Mouse (Mus musculus) forebrain, embryonic 14.5 days (tissue): ENCODE measurements at regions not wholly inside any gene's neighbourhood (a gene's known extent, or its start where the extent isn't known, plus 50 kb on each side); places are given as distances from the start of the nearest gene placed in this dataset.
"Not testable (repeated sequence)": the region's sequence is repeated elsewhere in the genome, so short reads cannot be mapped to it uniquely, and the experiment has no call there.

Experiments used
- ATAC-seq: fragments of 200-750 bp; cut with Nextera tagmentation; 2 replicates; pipeline ENCODE4 v1.8.0; 2017; ENCODE audit warnings: mild to moderate bottlenecking, moderate library complexity
- DNase-seq: peaks from one replicate; pipeline ENCODE4 v3.0.0-alpha.2; 2015; ENCODE audit warnings: low spot score
- H3K27ac ChIP-seq: fragments of 300-500 bp; sonication (generic); 2 replicates; pipeline ENCODE4 v1.5.1; 2014; ENCODE audit warnings: low read depth, mild to moderate bottlenecking, control low read depth, low read length, moderate library complexity
- H3K27me3 ChIP-seq: fragments of 300-500 bp; sonication (generic); replicated peaks from 2 replicates; pipeline ENCODE4 v1.6.1; 2014; ENCODE audit warnings: low read length, control low read depth, mixed read lengths; ENCODE audit not compliant: control insufficient read depth, insufficient read depth
- H3K36me3 ChIP-seq: fragments of 300-500 bp; sonication (generic); 2 replicates; pipeline ENCODE4 v1.6.1; 2014; ENCODE audit warnings: low read length, control low read depth; ENCODE audit not compliant: control insufficient read depth, insufficient read depth
- H3K4me1 ChIP-seq: fragments of 300-500 bp; sonication (generic); 2 replicates; pipeline ENCODE4 v1.6.1; 2014; ENCODE audit warnings: antibody characterized with exemption, low read length, control low read depth; ENCODE audit not compliant: control insufficient read depth, insufficient read depth
- H3K4me2 ChIP-seq: fragments of 300-500 bp; sonication (generic); 2 replicates; pipeline ENCODE4 v1.6.1; 2014; ENCODE audit warnings: mild to moderate bottlenecking, control low read depth, low read length
- H3K4me3 ChIP-seq: fragments of 300-500 bp; sonication (generic); 2 replicates; pipeline ENCODE4 v1.5.1; 2014; ENCODE audit warnings: low read depth, low read length, control low read depth
- H3K9ac ChIP-seq: fragments of 300-500 bp; sonication (generic); 2 replicates; pipeline ENCODE4 v1.6.1; 2014; ENCODE audit warnings: mild to moderate bottlenecking, low read length, control low read depth, moderate library complexity
- H3K9me3 ChIP-seq: fragments of 300-500 bp; sonication (generic); replicated peaks from 2 replicates; pipeline ENCODE4 v1.6.1; 2016; ENCODE audit warnings: low read length, control low read depth, mixed read lengths; ENCODE audit not compliant: control insufficient read depth
- WGBS: fragments of 180-500 bp; shearing (Covaris S2); extraction: QIAGEN DNeasy Blood & Tissue Kit; methylation state at CpG from one replicate; pipeline ENCODE4 v1.1.7; 2014; 5-methylcytosine and 5-hydroxymethylcytosine counted together

GRCm38 (mm10) chrX:166809165-166809564 is 223.6 kb upstream of the Egfl6 start:
- H3K9ac ChIP-seq: no peak overlapping the region
- 48% methylated on average over 3 of the region's 3 CpGs for WGBS
- ATAC-seq (peak; percentile 73), DNase-seq (peak; percentile 78)
- H3K4me1 ChIP-seq: no peaks in the 10 kb centered on the region
- H3K4me3 ChIP-seq: no peak overlapping the region
- no peaks in the 10 kb centered on the region for H3K36me3 ChIP-seq
- H3K27ac ChIP-seq: no peak overlapping the region
- H3K4me2 ChIP-seq: no peak overlapping the region
- no peaks in the 10 kb centered on the region for H3K9me3 ChIP-seq
- no peaks in the 10 kb centered on the region for H3K27me3 ChIP-seq

DNA sequence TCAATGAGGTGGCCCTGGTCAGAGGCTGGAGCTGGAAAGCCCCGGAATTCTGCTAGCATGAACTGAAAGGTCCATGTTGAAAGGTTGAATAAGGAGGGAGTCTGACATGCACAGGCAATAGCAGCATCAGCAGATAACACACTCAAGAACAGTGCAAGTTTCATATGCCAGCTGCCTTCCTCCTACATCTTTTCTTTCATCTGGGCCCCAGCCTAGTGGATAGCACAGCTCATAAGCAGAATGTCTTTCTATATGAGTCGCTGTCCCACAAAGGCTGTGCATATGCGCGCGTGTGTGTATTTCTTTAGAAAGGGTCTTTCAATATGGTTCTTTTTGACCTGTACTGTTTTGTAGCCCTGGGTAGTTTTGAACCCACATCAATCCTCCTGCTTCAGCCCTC is 222.7 kb upstream of the Egfl6 start:
- no peaks in the 10 kb centered on the region for H3K27me3 ChIP-seq
- no peak overlapping the region for H3K4me2 ChIP-seq
- ATAC-seq (no peak), DNase-seq (no peak)
- no peaks in the 10 kb centered on the region for H3K4me1 ChIP-seq
- no peaks in the 10 kb centered on the region for H3K36me3 ChIP-seq
- H3K4me3 ChIP-seq: no peak overlapping the region
- no peak overlapping the region for H3K9ac ChIP-seq
- H3K9me3 ChIP-seq: no peaks in the 10 kb centered on the region
- 82% methylated on average over 5 of the region's 5 CpGs for WGBS
- H3K27ac ChIP-seq: no peak overlapping the region

DNA sequence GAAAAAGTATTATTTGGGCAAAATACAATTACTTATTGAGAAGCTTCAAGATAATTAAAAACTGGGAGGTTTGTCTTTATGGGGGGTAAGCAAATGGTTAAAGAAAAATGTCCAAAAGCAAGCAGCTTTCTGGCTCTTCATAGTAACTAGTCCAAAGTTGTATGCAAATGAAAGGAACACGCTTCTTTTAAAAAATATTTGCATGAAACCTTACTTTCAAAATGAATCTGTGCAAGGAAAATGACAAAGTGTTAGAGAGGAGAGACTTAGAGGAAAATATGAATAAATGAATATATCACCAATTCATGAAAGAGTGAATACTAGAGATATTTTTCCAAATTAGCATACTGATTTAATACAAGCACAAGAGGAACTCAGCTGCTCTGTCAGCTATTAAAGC is 220.4 kb upstream of the Egfl6 start:
- H3K27me3 ChIP-seq: no peaks in the 10 kb centered on the region
- no peaks in the 10 kb centered on the region for H3K4me1 ChIP-seq
- no peak overlapping the region for H3K4me2 ChIP-seq
- peak; percentile 14 for DNase-seq
- H3K9me3 ChIP-seq: no peaks in the 10 kb centered on the region
- H3K27ac ChIP-seq: 0 out of 2 replicates have a peak overlapping the region, but pooled peaks have one; percentile 23
- no peak for ATAC-seq
- no peak overlapping the region for H3K9ac ChIP-seq
- no peak overlapping the region for H3K4me3 ChIP-seq
- 56% methylated on average over 1 of the region's 1 CpGs for WGBS
- no peaks in the 10 kb centered on the region for H3K36me3 ChIP-seq

- Histone ChIP-seq H3K4me2 (no peak overlapping the region), H3K9me3 (no peaks in the 10 kb centered on the region), H3K9ac (no peak overlapping the region), H3K4me3 (no peak overlapping the region), H3K36me3 (no peaks in the 10 kb centered on the region), H3K27ac (peak overlapping the region; percentile 23; the same call in 1 of the 2 replicates), H3K4me1 (no peaks in the 10 kb centered on the region), H3K27me3 (no peaks in the 10 kb centered on the region)
- 53% methylated on average over 4 of the region's 4 CpGs for WGBS
- ATAC-seq (peak; percentile 60), DNase-seq (peak; percentile 47)
Measured at GRCm38 (mm10) chrX:166805480-166805879, 220.0 kb upstream of the Egfl6 start.

DNA sequence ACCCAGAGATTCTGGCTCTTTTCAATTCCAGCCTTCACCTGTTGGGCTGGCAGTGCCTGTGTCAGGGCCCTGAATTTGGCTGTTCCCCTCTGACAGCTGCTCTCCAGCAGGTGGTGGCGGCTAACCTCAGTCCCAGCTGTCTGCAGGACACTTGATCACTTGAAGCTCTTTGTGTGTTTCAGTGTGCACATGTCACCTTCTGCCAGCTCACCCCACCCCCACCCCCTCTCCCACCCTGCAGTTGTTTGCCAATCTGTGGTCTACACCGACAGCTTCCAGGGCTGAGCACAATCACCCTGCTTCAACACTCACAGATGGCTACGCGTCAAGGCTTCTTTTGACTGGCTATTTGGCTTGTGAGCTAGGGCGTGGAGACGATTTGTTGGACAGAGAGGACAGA is 217.7 kb upstream of the Egfl6 start:
- no peak overlapping the region for H3K9ac ChIP-seq

DNA sequence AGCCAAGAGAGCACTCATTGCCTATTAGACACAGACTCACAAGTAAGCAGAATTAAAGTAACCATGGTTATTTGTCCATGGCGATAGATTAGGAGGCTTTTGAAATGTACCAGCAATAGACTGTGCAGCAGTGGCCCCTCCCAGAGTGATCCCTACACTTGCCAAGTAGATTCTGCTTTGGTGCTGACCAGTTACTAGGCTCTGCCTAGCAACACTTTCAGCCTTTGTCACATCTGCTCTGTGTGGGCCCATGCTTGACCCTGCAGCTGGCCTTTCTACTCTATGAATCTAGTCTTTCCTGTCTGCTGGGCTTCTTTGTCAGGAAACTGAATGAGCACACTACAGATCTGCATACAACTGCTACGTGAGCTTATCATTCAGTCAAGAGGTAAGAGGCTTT is 215.5 kb upstream of the Egfl6 start:
- 66% methylated on average over 2 of the region's 2 CpGs for WGBS
- no peak for DNase-seq
- ATAC-seq: no peak; the same call in 1 of the 2 replicates
- no peak overlapping the region for H3K4me2 ChIP-seq
- H3K27ac ChIP-seq: no peak overlapping the region
- no peaks in the 10 kb centered on the region for H3K9me3 ChIP-seq
- H3K4me1 ChIP-seq: no peaks in the 10 kb centered on the region
- H3K27me3 ChIP-seq: no peaks in the 10 kb centered on the region
- no peak overlapping the region for H3K9ac ChIP-seq
- no peaks in the 10 kb centered on the region for H3K36me3 ChIP-seq
- H3K4me3 ChIP-seq: no peak overlapping the region

More for the DNA sequence above, 217.7 kb upstream of the Egfl6 start:
- no peaks in the 10 kb centered on the region for H3K27me3 ChIP-seq
- H3K9me3 ChIP-seq: no peaks in the 10 kb centered on the region
- H3K27ac ChIP-seq: peak overlapping the region; percentile 52; the same call in 1 of the 2 replicates
- no peak overlapping the region for H3K4me3 ChIP-seq
- peak; percentile 76 for DNase-seq
- peak; percentile 89 for ATAC-seq
- no peaks in the 10 kb centered on the region for H3K36me3 ChIP-seq
- 37% methylated on average over 6 of the region's 6 CpGs for WGBS
- H3K4me1 ChIP-seq: no peaks in the 10 kb centered on the region
- H3K4me2 ChIP-seq: no peak overlapping the region

DNA sequence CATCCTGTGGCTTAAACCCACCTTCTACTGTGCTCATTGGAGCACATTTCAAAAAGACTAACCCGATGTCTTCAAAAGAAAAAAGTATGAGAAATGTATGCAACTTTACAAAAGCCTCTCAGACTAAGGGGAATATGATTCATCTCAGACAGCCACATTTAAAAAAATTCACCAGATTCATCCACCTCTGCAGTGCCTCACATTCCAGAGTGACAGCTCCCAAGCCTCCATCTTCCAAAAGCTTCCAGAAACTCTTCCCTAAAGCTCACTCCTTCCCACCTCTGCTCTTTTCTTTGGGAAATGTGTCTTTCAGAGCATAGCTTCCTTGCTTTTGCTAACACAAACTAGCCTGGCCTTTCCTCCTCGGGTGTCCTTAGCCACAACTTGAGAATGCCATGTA is 210.1 kb upstream of the Egfl6 start:
- H3K27ac ChIP-seq: no peak overlapping the region
- no peak overlapping the region for H3K9ac ChIP-seq
- H3K4me3 ChIP-seq: no peak overlapping the region
- 80% methylated on average over 2 of the region's 2 CpGs for WGBS
- no peaks in the 10 kb centered on the region for H3K27me3 ChIP-seq
- no peaks in the 10 kb centered on the region for H3K36me3 ChIP-seq
- H3K9me3 ChIP-seq: no peaks in the 10 kb centered on the region
- DNase-seq (no peak), ATAC-seq (no peak)
- no peak overlapping the region for H3K4me2 ChIP-seq
- no peaks in the 10 kb centered on the region for H3K4me1 ChIP-seq

- H3K4me3 ChIP-seq: no peak overlapping the region
- ATAC-seq (peak; percentile 26; the same call in 1 of the 2 replicates), DNase-seq (peak; percentile 43)
Measured at GRCm38 (mm10) chrX:166789031-166789430, 203.5 kb upstream of the Egfl6 start.

DNA sequence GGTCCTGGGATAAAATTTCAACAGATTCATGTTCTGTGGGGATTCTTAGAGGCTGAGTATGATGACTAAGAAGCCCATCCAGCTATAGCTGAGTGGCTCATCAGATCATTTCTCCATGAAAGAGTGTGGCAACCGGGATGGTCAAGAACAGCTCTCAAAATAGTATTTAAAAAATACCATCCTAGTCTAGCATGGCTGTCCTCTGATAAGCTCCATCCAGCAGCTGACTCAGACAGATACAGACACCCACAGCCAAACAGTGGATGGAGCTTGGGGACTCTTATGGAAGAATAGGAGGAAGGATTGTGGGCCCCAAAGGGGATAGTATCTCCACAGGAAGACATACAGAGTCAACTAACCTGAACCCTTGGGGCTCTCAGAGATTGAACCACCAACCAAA is 201.6 kb upstream of the Egfl6 start:
- not testable (repeated sequence) for ATAC-seq, H3K27me3 ChIP-seq, H3K4me3 ChIP-seq, H3K9me3 ChIP-seq, H3K36me3 ChIP-seq, H3K4me2 ChIP-seq, H3K9ac ChIP-seq, DNase-seq, H3K27ac ChIP-seq, H3K4me1 ChIP-seq
- WGBS: 93% methylated on average over 1 of the region's 1 CpGs

More at GRCm38 (mm10) chrX:166789031-166789430, 203.5 kb upstream of the Egfl6 start:
- Histone ChIP-seq H3K36me3 (no peaks in the 10 kb centered on the region), H3K9ac (no peak overlapping the region), H3K9me3 (no peaks in the 10 kb centered on the region), H3K4me2 (no peak overlapping the region), H3K27me3 (no peaks in the 10 kb centered on the region), H3K27ac (no peak overlapping the region), H3K4me1 (no peaks in the 10 kb centered on the region)
- WGBS: 39% methylated on average over 3 of the region's 3 CpGs
